Mouse (Mus musculus) intestine, embryonic 15.5 days (tissue): ENCODE data around the gene Rcan2. TPM values are rescaled to one million over a fixed set of nuclear protein-coding genes. Genes with fewer than 3 reads are reported as not detected.
A peak's percentile ranks its signal among the peaks of the same experiment; 100 is the strongest.
"Not testable (repeated sequence)": the region's sequence is repeated elsewhere in the genome, so short reads cannot be mapped to it uniquely, and the experiment has no call there.

ENCODE experiments used
- ATAC-seq: fragments of 200-750 bp; cut with Nextera tagmentation; 2 replicates; pipeline ENCODE4 v1.8.0; 2017; ENCODE audit warnings: moderate TSS enrichment, moderate library complexity
- H3K27ac ChIP-seq: fragments of 300-500 bp; sonication (generic); 2 replicates; pipeline ENCODE4 v1.5.1; 2015; ENCODE audit warnings: mild to moderate bottlenecking, inconsistent platforms
- H3K27me3 ChIP-seq: fragments of 300-500 bp; sonication (generic); replicated peaks from 2 replicates; pipeline ENCODE4 v1.6.1; 2015; ENCODE audit warnings: inconsistent platforms
- H3K36me3 ChIP-seq: fragments of 300-500 bp; sonication (generic); 2 replicates; pipeline ENCODE4 v1.6.1; 2015; ENCODE audit warnings: inconsistent platforms
- H3K4me1 ChIP-seq: fragments of 300-500 bp; sonication (generic); replicated peaks from 2 replicates; pipeline ENCODE4 v1.6.1; 2015; ENCODE audit warnings: inconsistent platforms
- H3K4me2 ChIP-seq: fragments of 300-500 bp; sonication (generic); replicated peaks from 2 replicates; pipeline ENCODE4 v1.6.1; 2015; ENCODE audit warnings: mild to moderate bottlenecking, inconsistent platforms
- H3K4me3 ChIP-seq: fragments of 300-500 bp; sonication (generic); replicated peaks from 2 replicates; pipeline ENCODE4 v1.5.1; 2015; ENCODE audit warnings: inconsistent platforms
- H3K9ac ChIP-seq: fragments of 300-500 bp; sonication (generic); 2 replicates; pipeline ENCODE4 v1.6.1; 2015; ENCODE audit warnings: inconsistent platforms
- H3K9me3 ChIP-seq: fragments of 300-500 bp; sonication (generic); 2 replicates; pipeline ENCODE4 v1.6.1; 2016; ENCODE audit warnings: inconsistent platforms
- WGBS: fragments of 180-500 bp; shearing (Covaris S2); methylation state at CpG from one replicate; pipeline ENCODE4 v1.1.7; 2015; 5-methylcytosine and 5-hydroxymethylcytosine counted together
- polyA plus RNA-seq: library from polyadenylated mRNA; unstranded; fragments of >200 nt; fragmentation: Nextera tagmentation; extraction: Ambion mirVana; gene quantifications from 2 replicates; pipeline ENCODE4 v1.2.1, GENCODE M21; 2015

Gene Rcan2
- polyA plus RNA-seq, 1 experiment from 2014 or later = 5.9 TPM

DNA sequence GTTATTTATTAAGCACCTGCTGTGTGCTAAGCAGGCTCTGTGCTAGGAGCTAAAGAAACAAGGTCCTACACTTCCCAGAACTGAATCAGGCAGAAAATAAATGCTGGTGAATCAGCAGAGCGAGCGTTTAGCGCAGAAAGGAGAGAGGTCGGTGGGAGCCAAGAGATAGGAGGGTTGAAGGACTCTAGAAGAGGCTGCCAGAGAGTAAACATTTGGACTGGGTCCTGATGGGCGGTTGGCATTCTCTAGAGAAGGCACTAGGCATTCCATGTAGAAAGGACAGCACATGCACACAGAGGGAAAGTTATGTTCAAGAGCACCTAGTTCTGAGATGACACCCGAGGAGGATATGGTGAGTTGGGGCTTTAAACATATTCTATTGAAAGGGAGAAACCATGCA is 2.6 kb downstream of the Rcan2 start:
- no peak overlapping the region for H3K9ac ChIP-seq
- H3K4me2 ChIP-seq = no peak overlapping the region
- no peaks in the 10 kb centered on the region for H3K27me3 ChIP-seq
- no peak for ATAC-seq
- no peak overlapping the region for H3K27ac ChIP-seq
- peaks cover 11% of the 10 kb centered on the region; the same call in 1 of the 2 replicates for H3K4me1 ChIP-seq
- WGBS = 74% methylated on average over 6 of the region's 6 CpGs
- H3K36me3 ChIP-seq = no peaks in the 10 kb centered on the region
- no peak overlapping the region for H3K4me3 ChIP-seq
- no peaks in the 10 kb centered on the region for H3K9me3 ChIP-seq

DNA sequence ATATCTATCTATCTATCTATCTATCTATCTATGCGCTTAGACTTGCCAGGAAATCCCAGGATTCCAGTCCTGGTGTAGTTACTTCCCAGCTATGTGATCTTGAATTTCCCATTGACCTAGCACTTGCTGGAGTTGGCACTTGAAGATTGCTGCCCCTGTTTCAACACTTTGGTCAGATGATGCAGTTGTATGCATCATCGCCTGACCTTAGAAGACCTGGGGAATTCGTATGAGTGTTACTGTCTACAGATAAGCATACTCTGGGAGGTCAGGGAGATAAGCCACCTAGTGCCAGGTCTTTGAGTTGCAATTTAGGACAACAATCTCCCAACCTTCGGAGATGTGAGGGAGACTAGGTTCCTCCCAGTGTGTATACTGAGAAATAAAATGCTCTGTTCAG is 5.7 kb downstream of the Rcan2 start:
- ATAC-seq = no peak

DNA sequence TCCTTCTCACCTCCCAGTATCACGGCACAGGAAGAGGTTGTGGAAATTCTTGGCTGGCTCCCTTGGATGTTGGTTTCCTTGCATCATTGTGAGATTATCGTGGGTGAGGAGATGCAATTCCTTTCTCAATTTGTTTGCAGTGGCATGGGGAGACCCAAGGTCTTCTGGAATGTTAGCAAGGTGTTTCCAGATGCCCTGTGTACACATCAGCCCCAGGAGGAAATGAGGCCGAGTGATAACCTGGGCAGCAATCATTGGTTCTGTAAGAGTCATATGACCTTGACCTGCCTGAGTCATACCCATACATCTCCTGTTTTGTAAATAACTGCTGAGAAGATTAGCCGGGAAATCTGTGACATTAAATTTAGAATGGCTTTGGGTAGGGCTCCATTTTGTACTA is 10.3 kb downstream of the Rcan2 start:
- no peaks in the 10 kb centered on the region for H3K36me3 ChIP-seq
- no peaks in the 10 kb centered on the region for H3K27me3 ChIP-seq
- 51% methylated on average over 4 of the region's 4 CpGs for WGBS
- no peak overlapping the region for H3K27ac ChIP-seq
- no peaks in the 10 kb centered on the region for H3K9me3 ChIP-seq
- no peaks in the 10 kb centered on the region for H3K4me1 ChIP-seq
- no peak overlapping the region for H3K4me3 ChIP-seq
- H3K9ac ChIP-seq = no peak overlapping the region
- peak; percentile 74; the same call in 1 of the 2 replicates for ATAC-seq
- H3K4me2 ChIP-seq = no peak overlapping the region

More for the DNA sequence above, 5.7 kb downstream of the Rcan2 start:
- Histone ChIP-seq H3K27ac (no peak overlapping the region), H3K4me2 (no peak overlapping the region), H3K36me3 (no peaks in the 10 kb centered on the region), H3K9me3 (no peaks in the 10 kb centered on the region), H3K9ac (no peak overlapping the region), H3K27me3 (no peaks in the 10 kb centered on the region), H3K4me1 (peaks cover 5% of the 10 kb centered on the region; the same call in 1 of the 2 replicates), H3K4me3 (no peak overlapping the region)
- WGBS = 71% methylated on average over 4 of the region's 4 CpGs

DNA sequence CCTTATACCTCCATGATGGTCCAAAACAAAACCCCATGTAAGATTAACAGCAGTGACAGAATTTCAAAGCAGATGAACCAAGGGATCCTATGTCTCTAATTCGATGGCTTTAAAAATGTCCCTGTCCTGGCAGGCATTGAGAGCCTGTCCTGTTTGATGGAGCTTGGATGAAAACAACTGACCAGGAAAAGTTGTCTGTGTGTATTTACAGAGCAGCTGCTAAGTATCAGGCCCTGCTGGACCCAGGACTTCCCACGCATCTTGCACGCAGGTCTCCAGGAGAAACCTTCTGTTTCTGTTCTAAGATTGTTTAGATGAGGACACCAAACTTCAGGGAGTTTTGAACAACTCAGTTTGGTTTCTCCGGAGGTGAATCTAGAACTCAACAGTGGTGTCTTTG is 14.2 kb downstream of the Rcan2 start:
- Histone ChIP-seq H3K4me1 (no peaks in the 10 kb centered on the region), H3K27me3 (no peaks in the 10 kb centered on the region), H3K4me2 (no peak overlapping the region), H3K9me3 (no peaks in the 10 kb centered on the region), H3K9ac (no peak overlapping the region), H3K36me3 (no peaks in the 10 kb centered on the region), H3K27ac (no peak overlapping the region), H3K4me3 (no peak overlapping the region)
- 76% methylated on average over 4 of the region's 4 CpGs for WGBS
- no peak for ATAC-seq

DNA sequence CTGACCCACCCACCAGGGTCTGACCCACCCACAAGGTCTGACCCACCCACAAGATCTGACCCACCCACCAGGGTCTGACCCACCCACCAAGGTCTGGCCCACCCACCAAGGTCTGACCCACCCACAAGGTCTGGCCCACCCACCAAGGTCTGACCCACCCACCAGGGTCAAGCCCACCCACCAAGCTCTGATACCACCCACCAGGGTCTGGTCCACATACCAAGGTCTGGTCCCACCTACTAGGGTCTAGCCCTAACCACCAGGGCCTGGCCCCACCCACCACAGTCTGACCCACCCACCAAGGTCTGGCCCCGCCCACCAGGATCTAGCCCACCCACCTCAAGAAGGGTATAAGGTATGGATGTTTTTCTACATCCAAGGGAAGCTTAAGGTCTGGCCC is 15.3 kb downstream of the Rcan2 start:
- H3K4me2 ChIP-seq = no peak overlapping the region
- no peaks in the 10 kb centered on the region for H3K9me3 ChIP-seq
- no peaks in the 10 kb centered on the region for H3K36me3 ChIP-seq
- no peak overlapping the region for H3K4me3 ChIP-seq
- ATAC-seq = no peak
- H3K27me3 ChIP-seq = no peaks in the 10 kb centered on the region
- H3K4me1 ChIP-seq = no peaks in the 10 kb centered on the region
- 43% methylated on average over 1 of the region's 1 CpGs for WGBS
- no peak overlapping the region for H3K9ac ChIP-seq
- H3K27ac ChIP-seq = no peak overlapping the region

DNA sequence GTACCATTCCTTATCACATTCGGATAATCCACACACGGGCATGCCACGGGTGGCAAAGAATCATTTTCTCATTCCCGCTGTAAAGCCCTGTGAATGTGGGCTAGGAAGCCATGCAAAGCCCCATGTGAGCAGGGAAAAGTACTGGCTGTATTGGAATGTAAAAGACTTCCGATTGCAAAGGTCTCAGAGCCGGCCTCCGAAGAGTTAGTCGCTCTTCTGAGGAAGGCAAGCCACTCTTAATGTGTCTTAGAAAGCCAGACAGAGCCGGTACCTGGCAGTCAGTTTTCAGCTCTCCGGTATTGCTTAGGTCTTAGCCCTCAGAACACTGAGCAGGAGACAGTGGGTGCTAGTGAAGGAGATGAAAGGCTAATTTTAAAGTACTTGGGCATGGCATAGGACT is 16.0 kb downstream of the Rcan2 start:
- Histone ChIP-seq H3K9me3 (no peaks in the 10 kb centered on the region), H3K4me1 (no peaks in the 10 kb centered on the region)
- WGBS = 83% methylated on average over 10 of the region's 10 CpGs

DNA sequence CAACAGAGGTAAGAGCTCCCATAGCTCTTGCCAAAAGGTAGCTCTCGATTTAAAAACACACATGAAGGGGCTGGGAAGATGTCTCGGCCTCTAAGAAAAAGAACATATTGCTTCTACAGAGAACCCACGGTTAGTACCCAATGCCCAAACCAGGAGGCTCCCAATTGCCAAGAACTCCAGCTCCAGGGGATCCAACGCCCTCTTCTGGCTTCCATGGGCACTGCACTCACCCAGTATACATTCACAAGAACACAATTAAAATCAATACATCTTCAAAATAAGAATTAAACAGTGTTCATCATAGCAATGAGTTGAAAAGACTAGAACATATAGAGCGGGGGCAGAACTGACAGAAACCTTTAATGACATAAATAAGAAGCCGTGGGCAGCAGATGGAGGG is 17.2 kb downstream of the Rcan2 start:
- Histone ChIP-seq H3K27me3 (no peaks in the 10 kb centered on the region), H3K27ac (no peak overlapping the region), H3K4me3 (no peak overlapping the region), H3K36me3 (no peaks in the 10 kb centered on the region), H3K9me3 (no peaks in the 10 kb centered on the region), H3K4me2 (no peak overlapping the region), H3K9ac (no peak overlapping the region), H3K4me1 (no peaks in the 10 kb centered on the region)
- no peak for ATAC-seq
- WGBS = 79% methylated on average over 6 of the region's 6 CpGs

More for the DNA sequence above, 16.0 kb downstream of the Rcan2 start:
- ATAC-seq = no peak
- Histone ChIP-seq H3K4me3 (no peak overlapping the region), H3K27ac (no peak overlapping the region), H3K9ac (no peak overlapping the region), H3K4me2 (no peak overlapping the region), H3K27me3 (no peaks in the 10 kb centered on the region), H3K36me3 (no peaks in the 10 kb centered on the region)

DNA sequence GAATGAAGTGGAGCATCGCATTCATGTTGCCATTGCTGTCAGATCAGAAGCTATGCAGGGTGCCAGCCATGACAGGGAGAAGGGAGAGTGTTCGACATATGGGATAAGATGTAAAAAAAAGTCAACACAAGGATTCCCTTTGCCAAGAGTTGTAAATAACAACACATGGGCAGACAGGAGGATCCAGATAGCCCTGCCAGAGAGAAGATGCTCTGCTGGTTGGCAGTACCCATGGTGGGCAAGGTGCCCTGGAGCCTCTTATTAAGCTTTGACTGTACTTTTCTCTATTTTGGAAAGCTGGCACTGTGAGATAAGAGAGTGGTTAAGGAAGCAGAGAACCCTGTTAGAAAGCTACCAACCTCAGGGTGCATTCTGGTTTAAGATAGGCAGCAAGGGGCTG is 19.8 kb downstream of the Rcan2 start:
- H3K36me3 ChIP-seq = no peaks in the 10 kb centered on the region
- no peak for ATAC-seq
- 89% methylated on average over 2 of the region's 2 CpGs for WGBS
- no peak overlapping the region for H3K27ac ChIP-seq
- no peaks in the 10 kb centered on the region for H3K4me1 ChIP-seq
- H3K27me3 ChIP-seq = no peaks in the 10 kb centered on the region
- no peak overlapping the region for H3K4me2 ChIP-seq
- H3K9me3 ChIP-seq = no peaks in the 10 kb centered on the region
- H3K9ac ChIP-seq = no peak overlapping the region
- H3K4me3 ChIP-seq = no peak overlapping the region

DNA sequence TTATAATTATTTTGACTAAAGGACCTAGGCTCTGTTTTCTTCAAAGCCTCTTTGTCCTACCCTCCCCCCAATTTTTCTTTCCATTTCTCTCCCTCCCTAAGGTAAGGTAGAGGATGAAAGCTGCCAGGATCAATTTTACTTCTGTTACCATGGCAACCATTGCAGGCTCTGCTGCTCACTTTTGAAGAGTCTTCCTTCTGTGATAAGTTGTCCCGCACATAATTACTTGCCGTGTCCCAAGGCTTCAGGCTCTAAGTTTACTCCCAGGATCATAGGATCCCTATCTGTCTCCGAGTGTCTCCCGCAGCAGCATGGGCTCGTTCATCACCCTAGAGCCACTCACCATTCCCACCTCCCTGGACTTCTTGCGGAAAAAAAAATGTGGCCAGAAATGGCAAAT is 21.1 kb downstream of the Rcan2 start:
- Histone ChIP-seq H3K27me3 (no peaks in the 10 kb centered on the region), H3K4me2 (no peak overlapping the region), H3K9me3 (no peaks in the 10 kb centered on the region), H3K9ac (no peak overlapping the region), H3K27ac (no peak overlapping the region), H3K4me1 (no peaks in the 10 kb centered on the region), H3K4me3 (no peak overlapping the region), H3K36me3 (no peaks in the 10 kb centered on the region)
- no peak for ATAC-seq
- 58% methylated on average over 6 of the region's 6 CpGs for whole genome bisulfite sequencing

DNA sequence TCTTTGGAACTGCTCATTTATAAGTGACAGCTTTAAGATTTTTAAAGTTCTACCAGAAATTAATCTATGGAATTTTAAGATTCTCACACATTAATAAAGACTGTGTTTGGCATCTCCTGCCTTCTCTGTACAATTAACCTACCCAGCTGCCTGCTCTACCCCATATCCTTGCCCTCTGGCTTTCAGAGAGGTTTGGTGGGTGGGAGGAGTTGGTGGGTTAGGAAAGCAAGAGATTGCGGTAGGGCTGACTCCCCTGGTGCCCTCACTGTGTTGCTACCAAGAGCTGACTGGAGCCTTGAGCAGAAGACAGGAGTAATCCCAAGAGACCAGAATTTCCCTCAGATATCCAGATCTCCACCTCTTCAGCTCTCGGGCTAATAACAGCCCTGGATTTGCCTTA is 21.5 kb downstream of the Rcan2 start:
- WGBS = 76% methylated on average over 2 of the region's 2 CpGs
- Histone ChIP-seq H3K9ac (no peak overlapping the region), H3K9me3 (no peaks in the 10 kb centered on the region), H3K4me2 (no peak overlapping the region), H3K36me3 (no peaks in the 10 kb centered on the region), H3K27ac (no peak overlapping the region), H3K4me1 (no peaks in the 10 kb centered on the region), H3K4me3 (no peak overlapping the region), H3K27me3 (no peaks in the 10 kb centered on the region)
- ATAC-seq = no peak

DNA sequence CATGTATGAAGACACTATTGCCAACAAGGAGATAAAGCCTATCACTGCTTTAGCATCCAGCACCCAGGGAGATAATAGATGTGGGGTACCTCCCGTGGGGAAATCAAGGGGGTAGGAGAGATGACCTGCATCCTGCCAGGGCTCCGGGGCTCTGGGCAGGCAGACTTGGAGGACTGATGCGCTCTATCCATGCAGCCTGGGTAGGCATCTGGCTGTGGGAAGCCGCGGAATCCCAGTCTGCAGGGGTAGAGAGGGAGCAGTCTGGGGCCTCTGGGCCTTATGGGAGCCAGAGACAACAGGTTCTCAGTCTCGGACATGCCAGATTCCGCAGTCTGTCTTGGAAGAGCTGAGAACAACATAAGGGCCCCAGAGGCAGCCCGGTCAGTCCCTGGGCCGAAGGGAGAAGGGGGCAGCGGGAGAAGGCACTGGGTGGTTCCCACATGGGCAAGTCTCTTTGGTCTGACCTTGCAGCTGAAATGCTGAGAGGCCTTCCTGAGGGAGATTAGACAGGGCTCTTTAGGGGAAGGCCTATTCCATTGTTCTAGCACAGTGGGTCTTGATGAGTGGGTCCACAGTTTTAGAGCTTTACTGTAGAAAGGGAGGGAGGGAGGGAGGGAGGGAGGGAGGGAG is 23.7 kb downstream of the Rcan2 start:
- no peak for ATAC-seq
- no peak overlapping the region for H3K4me3 ChIP-seq
- H3K4me2 ChIP-seq = no peak overlapping the region
- H3K4me1 ChIP-seq = no peaks in the 10 kb centered on the region
- WGBS = 77% methylated on average over 10 of the region's 10 CpGs
- no peak overlapping the region for H3K9ac ChIP-seq
- H3K27ac ChIP-seq = no peak overlapping the region
- no peaks in the 10 kb centered on the region for H3K9me3 ChIP-seq
- H3K27me3 ChIP-seq = no peaks in the 10 kb centered on the region
- H3K36me3 ChIP-seq = no peaks in the 10 kb centered on the region

DNA sequence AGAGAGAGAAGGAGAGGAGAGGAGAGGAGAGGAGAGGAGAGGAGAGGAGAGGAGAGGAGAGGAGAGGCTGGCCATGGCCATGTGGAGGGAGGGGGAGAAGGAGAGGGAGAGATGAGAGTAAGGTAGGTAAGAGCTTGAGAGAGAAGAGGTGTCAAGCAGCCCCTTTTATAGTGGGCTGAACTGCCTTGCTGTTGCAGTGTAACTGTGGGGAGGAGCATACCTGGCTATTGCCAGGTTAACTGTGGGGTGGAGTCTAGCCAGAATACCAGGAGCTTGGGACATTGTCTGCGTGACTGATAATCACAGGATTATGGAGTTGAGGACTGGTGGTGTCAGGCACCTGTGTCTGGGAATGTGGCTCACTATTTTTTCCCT is 24.2 kb downstream of the Rcan2 start:
- not testable (repeated sequence) for ATAC-seq, H3K9ac ChIP-seq, H3K4me3 ChIP-seq, H3K9me3 ChIP-seq, H3K27ac ChIP-seq, H3K4me2 ChIP-seq, H3K27me3 ChIP-seq, H3K36me3 ChIP-seq, H3K4me1 ChIP-seq
- WGBS = 41% methylated on average over 1 of the region's 1 CpGs

DNA sequence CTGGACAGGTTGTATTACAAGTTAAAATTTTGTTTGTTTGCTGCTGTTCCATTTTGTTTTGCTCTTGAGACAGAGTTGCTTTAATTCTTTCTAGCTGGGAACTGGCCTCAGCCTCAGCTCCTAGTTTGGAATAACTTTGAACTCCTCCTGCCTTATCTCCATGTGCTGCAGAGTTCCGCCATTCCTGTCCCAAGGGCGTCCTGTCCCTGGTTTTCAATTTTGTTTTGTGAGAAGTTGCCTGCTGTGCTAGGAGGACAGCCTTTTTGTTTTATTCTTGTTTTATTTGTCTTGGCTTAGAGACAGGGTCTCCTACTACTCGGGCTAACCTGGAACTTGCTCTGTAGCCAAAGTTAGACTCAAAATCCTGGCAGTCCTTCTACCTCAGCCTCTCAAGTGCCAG is 26.1 kb downstream of the Rcan2 start:
- Histone ChIP-seq H3K27me3 (no peaks in the 10 kb centered on the region), H3K27ac (no peak overlapping the region), H3K4me3 (no peak overlapping the region), H3K9me3 (no peaks in the 10 kb centered on the region), H3K4me1 (no peaks in the 10 kb centered on the region), H3K4me2 (no peak overlapping the region), H3K36me3 (no peaks in the 10 kb centered on the region), H3K9ac (no peak overlapping the region)
- no peak for ATAC-seq
- 75% methylated on average over 3 of the region's 3 CpGs for WGBS
